Mouse (Mus musculus): ENCODE data around the gene Tgfbr3. TPM values are rescaled to one million over a fixed set of nuclear protein-coding genes. Genes with fewer than 3 reads are reported as not detected.
A peak's percentile ranks its signal among the peaks of the same experiment; 100 is the strongest.

Gene Tgfbr3
- polyA plus RNA-seq, 1 experiment from 2014 or later = 21.4 TPM

DNA sequence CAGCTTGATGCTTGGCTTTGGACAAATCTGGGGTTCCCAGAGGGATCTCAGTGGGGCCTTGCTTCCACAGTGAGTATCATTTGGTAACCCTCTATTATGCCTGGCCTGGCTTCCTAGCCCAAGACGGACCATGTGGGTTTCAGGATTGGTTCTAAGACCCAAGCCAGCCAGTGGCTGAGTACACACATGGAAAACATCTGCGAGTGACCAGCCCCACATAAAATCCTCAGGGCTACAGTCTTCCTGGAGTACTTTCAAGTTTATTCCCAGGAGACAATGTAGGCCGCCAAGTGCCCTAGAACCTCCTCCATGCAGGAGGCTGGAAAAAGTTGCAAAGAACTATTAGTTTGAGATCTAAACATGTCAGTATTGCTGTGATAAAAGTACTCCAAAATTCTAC, 172.6 kb downstream of the Tgfbr3 start:
- H3K27ac ChIP-seq (ENCODE audit: low read length) = no peak overlapping the region
- H3K4me1 ChIP-seq (ENCODE audit: insufficient read depth, low read depth, low read length) = peaks cover 9% of the 10 kb centered on the region
- no peaks in the 10 kb centered on the region for H3K9me3 ChIP-seq (ENCODE audit: low read length)
- H3K36me3 ChIP-seq (ENCODE audit: insufficient read depth, low read length) = no peaks in the 10 kb centered on the region
- ATAC-seq = peak; percentile 13; the same call in 1 of the 2 replicates
- H3K4me2 ChIP-seq (replicated peaks; ENCODE audit: low read depth, low read length) = no peak overlapping the region
- no peaks in the 10 kb centered on the region for H3K27me3 ChIP-seq (replicated peaks; ENCODE audit: insufficient read depth, low read length)
- peak; percentile 30 for DNase-seq (ENCODE audit: low spot score)
- H3K4me3 ChIP-seq (ENCODE audit: low read depth, low read length) = no peak overlapping the region
- TF ChIP-seq CTCF (IDR thresholded peaks at IDR 0.05) = no peak
- 70% methylated on average over 3 of the region's 3 CpGs for WGBS
- H3K9ac ChIP-seq (replicated peaks; ENCODE audit: low read depth) = no peak overlapping the region

- no peak for TF ChIP-seq EP300 (IDR thresholded peaks at IDR 0.05)
Observed at GRCm38 (mm10) chr5:107112656-107113275, 176.7 kb downstream of the Tgfbr3 start.

DNA sequence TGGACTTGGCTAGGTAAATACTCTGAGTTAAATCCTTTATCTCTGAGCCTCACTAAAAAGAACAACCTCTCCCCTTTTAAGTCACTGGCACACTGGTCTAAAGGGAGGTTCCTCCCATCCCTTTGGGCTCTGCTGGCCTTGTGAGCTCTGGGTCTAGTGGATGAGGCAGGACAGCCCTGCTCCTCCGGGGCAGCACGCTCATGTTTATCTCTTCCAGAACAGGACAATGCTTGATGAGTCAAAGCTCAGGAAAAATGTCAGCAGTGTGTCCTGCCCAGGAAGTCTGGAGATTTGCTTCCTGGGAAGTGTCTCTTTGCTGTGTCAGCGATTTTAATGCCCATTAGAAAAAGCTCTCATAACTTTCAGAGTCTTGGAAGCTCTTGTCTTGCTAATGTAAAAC, 177.6 kb downstream of the Tgfbr3 start:
- peak overlapping the region; percentile 54 for H3K27ac ChIP-seq (ENCODE audit: low read length)
- H3K4me1 ChIP-seq (ENCODE audit: insufficient read depth, low read depth, low read length) = no peaks in the 10 kb centered on the region; the same call in 1 of the 2 replicates
- no peak overlapping the region for H3K4me2 ChIP-seq (replicated peaks; ENCODE audit: low read depth, low read length)
- no peak overlapping the region for H3K4me3 ChIP-seq (ENCODE audit: low read depth, low read length)
- no peaks in the 10 kb centered on the region for H3K9me3 ChIP-seq (ENCODE audit: low read length)
- peak; percentile 89 for TF ChIP-seq EP300 (IDR thresholded peaks at IDR 0.05)
- TF ChIP-seq CTCF (IDR thresholded peaks at IDR 0.05) = no peak
- 35% methylated on average over 3 of the region's 3 CpGs for WGBS
- DNase-seq (ENCODE audit: low spot score) (peak; percentile 74), ATAC-seq (peak; percentile 89)
- H3K9ac ChIP-seq (replicated peaks; ENCODE audit: low read depth) = no peak overlapping the region
- no peaks in the 10 kb centered on the region for H3K27me3 ChIP-seq (replicated peaks; ENCODE audit: insufficient read depth, low read length)
- H3K36me3 ChIP-seq (ENCODE audit: insufficient read depth, low read length) = peaks cover 11% of the 10 kb centered on the region; the same call in 1 of the 2 replicates

More at GRCm38 (mm10) chr5:107112656-107113275, 176.7 kb downstream of the Tgfbr3 start:
- H3K27me3 ChIP-seq (replicated peaks; ENCODE audit: insufficient read depth, low read length) = no peaks in the 10 kb centered on the region
- 58% methylated on average over 7 of the region's 7 CpGs for WGBS
- no peak for ATAC-seq
- H3K36me3 ChIP-seq (ENCODE audit: insufficient read depth, low read length) = peaks cover 11% of the 10 kb centered on the region; the same call in 1 of the 2 replicates
- DNase-seq (ENCODE audit: low spot score) = no peak
- H3K4me1 ChIP-seq (ENCODE audit: insufficient read depth, low read depth, low read length) = no peaks in the 10 kb centered on the region; the same call in 1 of the 2 replicates
- no peak overlapping the region for H3K4me2 ChIP-seq (replicated peaks; ENCODE audit: low read depth, low read length)
- H3K4me3 ChIP-seq (ENCODE audit: low read depth, low read length) = no peak overlapping the region
- no peak overlapping the region for H3K27ac ChIP-seq (ENCODE audit: low read length)
- H3K9ac ChIP-seq (replicated peaks; ENCODE audit: low read depth) = no peak overlapping the region
- no peaks in the 10 kb centered on the region for H3K9me3 ChIP-seq (ENCODE audit: low read length)

DNA sequence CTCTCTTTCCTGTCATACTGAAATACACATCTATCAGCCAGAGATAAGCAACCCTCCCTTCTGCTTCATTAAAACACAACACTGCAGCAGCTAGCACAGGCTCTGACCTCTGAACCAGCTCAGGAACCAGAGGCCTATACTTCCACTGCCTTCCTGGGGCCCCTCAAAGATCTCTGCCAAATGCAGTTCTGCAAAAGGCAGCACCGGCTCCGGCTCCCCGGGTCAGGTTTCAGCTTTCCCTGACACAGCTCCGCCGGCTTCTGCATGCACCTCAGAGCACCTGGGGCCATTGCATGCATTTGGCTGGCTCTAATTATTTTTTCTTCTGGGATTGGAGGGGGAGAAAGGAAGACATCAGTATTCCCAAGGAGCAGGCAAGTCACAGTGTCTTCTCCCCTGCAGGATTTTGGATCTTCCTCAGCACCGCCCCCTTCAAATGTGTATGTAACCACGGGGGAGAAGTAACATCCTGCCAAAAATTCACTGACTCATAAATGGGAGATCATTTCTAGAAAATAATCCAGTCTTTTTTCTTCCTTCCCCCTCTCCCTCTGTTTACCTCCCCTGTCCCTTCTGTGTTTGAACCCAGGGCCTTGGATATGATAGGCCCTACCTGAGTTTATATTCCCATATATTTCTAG, 178.4 kb downstream of the Tgfbr3 start:
- Histone ChIP-seq H3K4me2 (replicated peaks; ENCODE audit: low read depth, low read length) (no peak overlapping the region), H3K27me3 (replicated peaks; ENCODE audit: insufficient read depth, low read length) (no peaks in the 10 kb centered on the region), H3K9me3 (ENCODE audit: low read length) (no peaks in the 10 kb centered on the region), H3K4me1 (ENCODE audit: insufficient read depth, low read depth, low read length) (no peaks in the 10 kb centered on the region; the same call in 1 of the 2 replicates), H3K27ac (ENCODE audit: low read length) (peak overlapping the region; percentile 54), H3K9ac (replicated peaks; ENCODE audit: low read depth) (no peak overlapping the region), H3K36me3 (ENCODE audit: insufficient read depth, low read length) (peaks cover 11% of the 10 kb centered on the region; the same call in 1 of the 2 replicates), H3K4me3 (ENCODE audit: low read depth, low read length) (no peak overlapping the region)
- ATAC-seq (peak; percentile 32; the same call in 1 of the 2 replicates), DNase-seq (ENCODE audit: low spot score) (peak; percentile 69)
- WGBS = 17% methylated on average over 7 of the region's 7 CpGs
- no peak for TF ChIP-seq EP300 (IDR thresholded peaks at IDR 0.05)

- WGBS = 58% methylated on average over 13 of the region's 13 CpGs
- DNase-seq (ENCODE audit: low spot score) (peak; percentile 37), ATAC-seq (peak; percentile 16; the same call in 1 of the 2 replicates)
- H3K4me1 ChIP-seq (ENCODE audit: insufficient read depth, low read depth, low read length) = no peaks in the 10 kb centered on the region; the same call in 1 of the 2 replicates
- TF ChIP-seq CTCF (IDR thresholded peaks at IDR 0.05) = no peak
- no peak for TF ChIP-seq EP300 (IDR thresholded peaks at IDR 0.05)
- peak overlapping the region; percentile 54 for H3K27ac ChIP-seq (ENCODE audit: low read length)
- H3K4me3 ChIP-seq (ENCODE audit: low read depth, low read length) = no peak overlapping the region
- no peak overlapping the region for H3K4me2 ChIP-seq (replicated peaks; ENCODE audit: low read depth, low read length)
- H3K27me3 ChIP-seq (replicated peaks; ENCODE audit: insufficient read depth, low read length) = no peaks in the 10 kb centered on the region
- H3K9ac ChIP-seq (replicated peaks; ENCODE audit: low read depth) = no peak overlapping the region
- H3K9me3 ChIP-seq (ENCODE audit: low read length) = no peaks in the 10 kb centered on the region
- H3K36me3 ChIP-seq (ENCODE audit: insufficient read depth, low read length) = peaks cover 11% of the 10 kb centered on the region; the same call in 1 of the 2 replicates
Observed at GRCm38 (mm10) chr5:107110089-107110879, 179.1 kb downstream of the Tgfbr3 start.

DNA sequence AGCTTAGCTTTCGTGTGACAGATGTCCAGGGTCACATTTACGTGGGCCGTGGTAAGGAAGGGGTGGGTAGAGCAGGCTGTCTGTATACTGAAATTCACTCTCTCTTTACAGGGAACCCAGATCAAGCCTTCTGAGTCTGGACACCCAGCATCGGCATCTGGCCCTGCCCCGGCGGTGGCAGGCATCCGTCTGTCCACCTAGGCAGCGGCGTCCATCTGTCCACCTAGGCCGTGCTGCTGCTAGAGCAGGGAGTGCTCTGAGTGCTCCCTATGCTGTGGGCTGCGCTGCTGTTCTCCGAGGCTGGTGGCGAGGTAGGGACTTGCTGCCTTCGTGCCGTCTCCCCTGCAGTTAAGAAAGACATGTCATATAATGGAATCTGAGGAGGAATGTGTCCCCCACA, 180.0 kb downstream of the Tgfbr3 start:
- H3K4me1 ChIP-seq (ENCODE audit: insufficient read depth, low read depth, low read length) = no peaks in the 10 kb centered on the region; the same call in 1 of the 2 replicates
- H3K4me2 ChIP-seq (replicated peaks; ENCODE audit: low read depth, low read length) = no peak overlapping the region
- ATAC-seq (no peak), DNase-seq (ENCODE audit: low spot score) (no peak)
- H3K27ac ChIP-seq (ENCODE audit: low read length) = no peak overlapping the region
- H3K9me3 ChIP-seq (ENCODE audit: low read length) = no peaks in the 10 kb centered on the region
- peaks cover 11% of the 10 kb centered on the region; the same call in 1 of the 2 replicates for H3K36me3 ChIP-seq (ENCODE audit: insufficient read depth, low read length)
- no peak overlapping the region for H3K4me3 ChIP-seq (ENCODE audit: low read depth, low read length)
- 87% methylated on average over 15 of the region's 15 CpGs for WGBS
- TF ChIP-seq EP300 (IDR thresholded peaks at IDR 0.05) (no peak), CTCF (IDR thresholded peaks at IDR 0.05) (no peak)
- H3K27me3 ChIP-seq (replicated peaks; ENCODE audit: insufficient read depth, low read length) = no peaks in the 10 kb centered on the region
- H3K9ac ChIP-seq (replicated peaks; ENCODE audit: low read depth) = no peak overlapping the region
